Comparison of ENCODE assay signal across 8 mouse cellular contexts in genomic region chr14:54892200-54892599, GRCm38 (mm10). TPM values are rescaled to one million over a fixed set of nuclear protein-coding genes. Genes with fewer than 3 reads are reported as not detected.
DNase-seq lines count a peak whose midpoint lies in the region; ATAC-seq lines count a peak whose summit lies in the region.

Pabpn1 (plus strand) TSS chr14:54892500.

- H3K27me3 ChIP-seq in midbrain, embryonic 15.5 days (replicated peaks) = no peaks in the 10 kb centered on the region

- H3K36me3 ChIP-seq in midbrain, embryonic 15.5 days (replicated peaks) = peaks cover 14% of the 10 kb centered on the region

- no peaks in the 10 kb centered on the region; the same call in 1 of the 2 replicates for H3K4me1 ChIP-seq in brown adipose tissue, adult 24 weeks (ENCODE audit: control insufficient read depth, insufficient read depth, insufficient read length, low read length)
- peaks cover 20% of the 10 kb centered on the region for H3K4me1 ChIP-seq in midbrain, embryonic 15.5 days

- H3K4me2 ChIP-seq in midbrain, embryonic 15.5 days = peak within 1 kb of the TSS; percentile 49

- DNase-seq in layer of hippocampus, adult 8-10 months (ENCODE audit: low spot score in 2 of 2) = no peak
- no peak for DNase-seq in layer of hippocampus, adult 9-10 months (ENCODE audit: low spot score)
- no peak for DNase-seq in heart, adult 8-10 months (ENCODE audit: low spot score)
- no peak for DNase-seq in layer of hippocampus, postnatal 25 days (ENCODE audit: extremely low spot score in 1 of 2, low spot score in 1 of 2)
- DNase-seq in frontal cortex, postnatal 25 days (ENCODE audit: low spot score in 2 of 2) = no peak
- DNase-seq in cerebellum, postnatal 36 days = no peak

- H3K9me3 ChIP-seq in midbrain, embryonic 15.5 days = no peaks in the 10 kb centered on the region

- H3K9ac ChIP-seq in midbrain, embryonic 15.5 days = no peak within 1 kb of the TSS

- WGBS in midbrain, embryonic 15.5 days = 93% methylated on average over 3 of the region's 3 CpGs

- H3K4me3 ChIP-seq in brown adipose tissue, adult 24 weeks (ENCODE audit: insufficient read depth, low read depth, low read length) = peak within 1 kb of the TSS; percentile 64
- H3K4me3 ChIP-seq in midbrain, embryonic 15.5 days = peak within 1 kb of the TSS; percentile 53

- no peak for ATAC-seq in midbrain, embryonic 15.5 days (replicated peaks)

- peak within 1 kb of the TSS; percentile 78 for H3K27ac ChIP-seq in brown adipose tissue, adult 24 weeks (replicated peaks; ENCODE audit: low read depth, low read length)
- H3K27ac ChIP-seq in midbrain, embryonic 15.5 days = peak within 1 kb of the TSS; percentile 83

RNA-seq across cellular contexts. Expression of gene Pabpn1, which starts in this region (rescaled TPM):
- 100 to 1,000 TPM; 260 to 320 (median 270) TPM for total RNA-seq in layer of hippocampus, adult 8-10 months (2022)
- polyA plus RNA-seq in brown adipose tissue, adult 24 weeks (2012; ENCODE audit: insufficient read depth, insufficient read length, missing spikeins) = 75.5 and 89.7 TPM in 2 replicates
- 10 to 100 TPM; 37.3 to 54.4 (median 50.2) TPM for total RNA-seq in heart, adult 8-10 months (2022)
- total RNA-seq in layer of hippocampus, postnatal 25 days (2021) = 100 to 1,000 TPM; 193 to 262 TPM
- 183 and 192 TPM in 2 replicates for polyA plus RNA-seq in midbrain, embryonic 15.5 days (2015; fragmentation: Nextera tagmentation; extraction: Ambion mirVana)
